Mouse (Mus musculus) kidney, adult 2 months (tissue): Measurements from ENCODE around the gene Tmco1. TPM values are rescaled to one million over a fixed set of nuclear protein-coding genes. Genes with fewer than 3 reads are reported as not detected.

Experiments
- DNase-seq: peaks from one replicate; pipeline ENCODE4 v3.0.0; 2021
- H3K27ac ChIP-seq: fragments of 200-500 bp; 2 replicates; pipeline ENCODE4 v1.5.1; 2012; ENCODE audit warnings: low read depth, low read length, control low read depth, inconsistent platforms; ENCODE audit not compliant: insufficient read depth
- H3K27me3 ChIP-seq: fragments of 200-500 bp; replicated peaks from 2 replicates; pipeline ENCODE4 v1.6.1; 2012; ENCODE audit warnings: mild to moderate bottlenecking, moderate library complexity, low read length, inconsistent platforms; ENCODE audit not compliant: control insufficient read depth, insufficient read depth
- H3K36me3 ChIP-seq: fragments of 200-500 bp; 2 replicates; pipeline ENCODE4 v1.6.1; 2012; ENCODE audit warnings: mild to moderate bottlenecking, moderate library complexity, low read length, inconsistent platforms; ENCODE audit not compliant: control insufficient read depth, insufficient read depth
- H3K4me1 ChIP-seq: fragments of 200-500 bp; 2 replicates; pipeline ENCODE4 v1.6.1; 2011; ENCODE audit warnings: low read length; ENCODE audit not compliant: control insufficient read depth, insufficient read depth
- H3K4me3 ChIP-seq: fragments of 200-500 bp; 2 replicates; pipeline ENCODE4 v1.5.1; 2011; ENCODE audit warnings: mild to moderate bottlenecking, low read depth, low read length, control low read depth; ENCODE audit not compliant: insufficient read depth
- CTCF ChIP-seq: fragments of 200-500 bp; conservative IDR thresholded peaks from 2 replicates; pipeline ENCODE4 v1.5.1; 2011; ENCODE audit warnings: low read depth, mild to moderate bottlenecking, control low read depth, low read length, moderate library complexity, mixed read lengths; ENCODE audit not compliant: insufficient read depth, insufficient read length
- POLR2A ChIP-seq: fragments of 200-500 bp; IDR thresholded peaks from one replicate; pipeline ENCODE4 v1.6.1; 2011; ENCODE audit warnings: low read depth, low read length, control low read depth
- WGBS: fragments of 180-500 bp; shearing (Covaris S2); methylation state at CpG from one replicate; pipeline ENCODE4 v1.1.7; 2018; 5-methylcytosine and 5-hydroxymethylcytosine counted together
- polyA plus RNA-seq: library from polyadenylated mRNA; depleted of rRNA; stranded (reverse); fragments of >200 nt; gene quantifications from 2 replicates; pipeline ENCODE4 v1.2.3, GENCODE M21; 2012

Gene Tmco1
- polyA plus RNA-seq, 1 experiment = 127 TPM

DNA sequence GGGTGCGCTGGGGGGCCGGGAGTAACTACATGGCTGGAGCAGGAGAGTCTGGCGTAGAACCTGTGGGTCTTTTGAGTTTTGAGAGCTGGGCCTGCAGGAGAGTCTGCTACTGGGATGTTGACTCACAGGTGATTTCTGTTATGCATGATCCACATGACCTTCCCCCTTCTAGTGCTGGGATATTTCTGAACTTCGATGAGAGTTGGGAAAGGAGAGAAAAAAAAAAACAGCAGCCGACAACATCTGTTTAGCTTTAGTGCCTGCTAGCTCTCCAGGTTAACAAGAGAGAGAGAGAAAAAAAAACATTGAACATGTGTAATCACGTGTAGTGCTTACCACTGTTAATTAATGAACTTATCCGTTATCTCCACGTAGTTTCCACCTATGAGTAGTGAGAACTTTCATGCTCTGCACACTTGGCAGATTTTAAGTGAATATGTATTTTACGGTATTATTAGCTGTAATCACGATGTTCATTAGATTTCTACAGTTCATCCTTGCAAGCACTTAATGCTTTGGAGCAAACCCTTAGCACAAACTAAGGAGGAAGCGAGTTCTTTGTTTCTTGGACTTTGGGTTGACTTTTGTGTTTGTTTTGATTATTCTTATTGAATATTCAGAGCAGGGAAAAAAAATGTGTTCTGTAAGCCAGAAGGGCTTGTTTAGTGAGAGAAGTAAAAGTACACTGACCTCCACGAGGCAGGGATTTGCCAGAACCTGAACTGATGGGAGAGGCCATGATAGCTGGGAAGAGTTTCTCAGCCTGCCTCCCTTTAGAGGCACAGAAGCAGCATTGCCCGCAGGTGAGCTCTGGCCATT is 42.6 kb downstream of the Tmco1 start:
- Histone ChIP-seq H3K27me3 (no peaks in the 10 kb centered on the region), H3K27ac (peak overlapping the region; percentile 92), H3K4me1 (no peaks in the 10 kb centered on the region), H3K4me3 (peak overlapping the region; percentile 88), H3K36me3 (peaks cover 6% of the 10 kb centered on the region)
- WGBS = 24% methylated on average over 13 of the region's 13 CpGs
- TF ChIP-seq POLR2A = no peak
- TF ChIP-seq CTCF = no peak
- peak; percentile 54 for DNase-seq

DNA sequence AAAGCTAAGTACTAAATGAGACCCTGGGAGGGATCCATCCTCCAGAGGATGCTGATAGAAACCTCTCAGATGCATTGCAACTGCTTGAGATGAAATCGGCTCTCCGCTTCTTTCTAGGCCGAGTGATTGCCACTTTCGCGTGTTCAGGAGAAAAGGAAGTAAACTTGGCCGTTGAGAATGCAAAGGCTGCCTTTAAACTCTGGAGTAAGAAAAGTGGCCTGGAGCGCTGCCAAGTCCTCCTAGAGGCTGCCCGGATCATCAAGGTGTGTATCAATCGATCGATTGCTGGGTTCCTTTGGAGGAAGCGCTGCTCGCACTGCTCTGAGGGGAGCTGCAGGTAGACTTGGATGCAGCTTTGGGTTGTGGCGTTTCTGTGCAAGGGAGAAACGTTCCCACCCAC is 44.2 kb downstream of the Tmco1 start:
- no peak overlapping the region for H3K27ac ChIP-seq
- WGBS = 81% methylated on average over 14 of the region's 14 CpGs
- no peaks in the 10 kb centered on the region for H3K27me3 ChIP-seq
- H3K4me3 ChIP-seq = no peak overlapping the region
- peaks cover 3% of the 10 kb centered on the region; the same call in 1 of the 2 replicates for H3K4me1 ChIP-seq
- no peak for DNase-seq
- TF ChIP-seq POLR2A (no peak), CTCF (no peak)
- H3K36me3 ChIP-seq = peaks cover 9% of the 10 kb centered on the region

DNA sequence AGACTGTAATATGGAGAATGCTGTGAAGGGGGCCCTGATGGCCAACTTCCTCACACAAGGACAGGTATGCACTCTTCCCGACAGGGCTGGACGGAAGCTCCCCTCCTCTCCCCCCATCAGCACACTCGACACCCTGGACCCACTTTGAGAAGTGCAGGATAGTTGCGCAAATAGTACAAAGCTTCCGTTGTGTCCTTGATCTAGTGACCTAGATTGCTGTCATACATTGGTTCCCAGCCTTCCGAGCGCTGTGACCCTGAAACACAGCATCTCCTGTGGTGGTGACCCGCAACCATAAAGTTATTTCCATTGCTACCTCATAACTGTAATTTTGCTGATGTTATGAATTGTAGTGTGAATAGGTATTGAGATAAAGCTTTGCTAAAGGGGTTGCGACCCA is 49.2 kb downstream of the Tmco1 start:
- 93% methylated on average over 9 of the region's 9 CpGs for WGBS
- Histone ChIP-seq H3K27me3 (no peaks in the 10 kb centered on the region), H3K4me1 (peaks cover 10% of the 10 kb centered on the region; the same call in 1 of the 2 replicates), H3K36me3 (peaks cover 9% of the 10 kb centered on the region), H3K4me3 (no peak overlapping the region), H3K27ac (no peak overlapping the region)
- TF ChIP-seq CTCF = no peak
- TF ChIP-seq POLR2A = no peak
- DNase-seq = no peak

DNA sequence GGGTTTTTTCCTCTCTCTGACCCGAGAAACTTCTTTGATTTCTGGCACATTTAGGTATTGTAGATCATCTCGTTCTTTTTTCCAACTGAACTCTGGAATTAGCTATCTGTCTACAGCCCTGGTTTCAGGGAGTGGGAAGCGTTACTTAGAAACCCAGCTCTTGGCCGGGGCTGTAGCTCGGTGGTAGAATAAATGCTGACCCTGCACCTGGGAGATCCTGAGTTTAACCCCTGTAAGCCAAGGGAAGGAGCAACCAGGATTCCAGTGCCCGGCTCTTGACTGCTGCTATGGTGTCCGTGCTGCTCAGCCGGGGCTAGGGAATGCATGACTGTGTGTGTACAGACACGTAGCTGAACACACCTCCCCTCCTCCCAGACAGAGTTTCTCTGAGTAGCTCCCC is 50.6 kb downstream of the Tmco1 start:
- peak; percentile 86 for DNase-seq
- peak overlapping the region; percentile 85 for H3K27ac ChIP-seq
- peaks cover 13% of the 10 kb centered on the region for H3K4me1 ChIP-seq
- H3K36me3 ChIP-seq = peaks cover 9% of the 10 kb centered on the region
- 53% methylated on average over 9 of the region's 9 CpGs for WGBS
- no peak for TF ChIP-seq CTCF
- TF ChIP-seq POLR2A = no peak
- no peaks in the 10 kb centered on the region for H3K27me3 ChIP-seq
- no peak overlapping the region for H3K4me3 ChIP-seq

DNA sequence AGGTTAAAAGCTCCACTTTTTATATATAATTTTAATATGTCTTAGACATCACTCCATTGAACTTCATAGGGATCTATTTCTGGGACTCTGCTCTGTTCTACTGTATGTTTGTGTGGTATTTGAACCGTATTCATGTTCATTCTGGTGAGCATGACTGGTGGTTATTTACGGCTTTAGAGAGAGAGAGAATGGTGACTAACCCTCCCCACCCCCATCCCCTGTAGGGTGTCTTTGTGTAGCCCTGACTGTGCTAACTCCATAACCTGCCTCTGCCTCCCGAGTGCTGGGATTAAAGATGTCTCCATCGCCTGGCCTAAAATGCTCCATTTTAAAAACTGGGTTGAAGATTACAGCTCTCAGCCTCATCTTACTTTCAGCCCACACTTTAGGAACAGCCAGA is 52.1 kb downstream of the Tmco1 start:
- Histone ChIP-seq H3K27me3 (no peaks in the 10 kb centered on the region), H3K36me3 (peaks cover 7% of the 10 kb centered on the region), H3K4me3 (no peak overlapping the region), H3K27ac (no peak overlapping the region), H3K4me1 (peaks cover 13% of the 10 kb centered on the region)
- no peak for TF ChIP-seq CTCF
- no peak for TF ChIP-seq POLR2A
- no peak for DNase-seq
- WGBS = 76% methylated on average over 4 of the region's 4 CpGs

DNA sequence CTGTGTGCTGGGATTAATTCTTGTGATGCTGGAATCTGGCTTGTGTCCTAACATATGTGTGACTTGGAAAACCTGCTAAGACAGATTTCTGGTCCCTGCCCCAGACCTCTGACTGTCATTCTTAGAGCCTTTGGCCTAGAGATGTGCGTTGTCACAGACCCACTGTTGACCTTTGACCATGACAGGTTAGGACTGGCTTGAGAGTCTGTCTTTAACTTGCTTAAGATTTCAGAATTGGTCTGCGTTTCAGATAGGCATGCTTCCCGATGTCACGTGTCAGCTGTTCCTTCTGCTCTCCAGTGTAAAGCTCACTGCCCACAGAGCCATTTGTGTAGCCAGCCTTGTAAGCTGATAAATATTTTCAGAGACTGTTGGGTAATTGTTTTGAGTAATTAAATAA is 54.6 kb downstream of the Tmco1 start:
- DNase-seq = peak; percentile 79
- TF ChIP-seq CTCF (no peak), POLR2A (no peak)
- H3K4me1 ChIP-seq = peaks cover 26% of the 10 kb centered on the region
- H3K27ac ChIP-seq = peak overlapping the region; percentile 51; the same call in 1 of the 2 replicates
- H3K4me3 ChIP-seq = no peak overlapping the region
- WGBS = 47% methylated on average over 4 of the region's 4 CpGs
- H3K27me3 ChIP-seq = no peaks in the 10 kb centered on the region
- H3K36me3 ChIP-seq = peaks cover 5% of the 10 kb centered on the region

DNA sequence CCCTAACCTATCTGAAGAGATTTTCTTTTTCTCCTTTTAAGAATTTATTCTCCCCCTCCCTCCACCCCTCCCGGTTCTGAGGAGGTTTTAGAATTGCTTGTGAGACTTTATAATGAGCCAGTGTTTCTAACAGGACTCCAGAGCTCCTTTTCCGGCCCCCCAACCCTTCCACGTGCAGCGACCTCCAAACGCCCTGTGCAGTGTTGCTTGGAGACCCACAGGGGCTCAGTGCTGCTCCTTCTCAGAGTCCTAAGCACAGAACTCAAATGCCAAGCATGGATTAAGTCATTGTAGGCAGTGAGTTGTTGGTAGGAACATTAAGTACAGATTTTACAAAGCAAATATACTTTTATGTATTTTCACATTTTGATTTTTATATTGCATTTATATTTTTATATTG is 55.1 kb downstream of the Tmco1 start:
- H3K4me1 ChIP-seq = peaks cover 23% of the 10 kb centered on the region
- 57% methylated on average over 5 of the region's 5 CpGs for WGBS
- TF ChIP-seq CTCF (no peak), POLR2A (no peak)
- no peak for DNase-seq
- no peaks in the 10 kb centered on the region for H3K27me3 ChIP-seq
- peak overlapping the region; percentile 69 for H3K27ac ChIP-seq
- H3K36me3 ChIP-seq = peaks cover 5% of the 10 kb centered on the region
- no peak overlapping the region for H3K4me3 ChIP-seq
